Mouse (Mus musculus): ENCODE data around the gene Akp3. TPM values are rescaled to one million over a fixed set of nuclear protein-coding genes. Genes with fewer than 3 reads are reported as not detected.

The Akp3 gene
- total RNA-seq, 2 experiments from 2014 or later: not detected

GRCm38 (mm10) chr1:87153776-87154500, 29.2 kb downstream of the Akp3 start:
- DNase-seq (ENCODE audit: low spot score in 2 of 2): no peak
- intact Hi-C loops (cut with DNase I): no loop called here

GRCm38 (mm10) chr1:87154501-87155120, 29.8 kb downstream of the Akp3 start:
- DNase-seq (ENCODE audit: low spot score in 2 of 2): no peak
- intact Hi-C loops (cut with DNase I): no loop called here

GRCm38 (mm10) chr1:87155531-87156198, 30.9 kb downstream of the Akp3 start:
- intact Hi-C loops (cut with DNase I): no loop called here
- peak in 1 of 2 experiments; percentile 11 for DNase-seq (ENCODE audit: low spot score in 2 of 2)

- intact Hi-C loops (cut with DNase I): no loop called here
- DNase-seq (ENCODE audit: low spot score in 2 of 2): no peak
These were observed 31.4 kb downstream of the Akp3 start, which contains the start of gene Ecel1 for GRCm38 (mm10) chr1:87156199-87156587. Gene Ecel1 (minus strand): TSS chr1:87156521.

- intact Hi-C loops (cut with DNase I): no loop called here
- DNase-seq (ENCODE audit: low spot score in 2 of 2): no peak
These were observed 34.6 kb downstream of the Akp3 start for GRCm38 (mm10) chr1:87159396-87159795.

GRCm38 (mm10) chr1:87164164-87164795, 39.5 kb downstream of the Akp3 start:
- DNase-seq (ENCODE audit: low spot score in 2 of 2): no peak
- intact Hi-C loops (cut with DNase I): no loop called here

- DNase-seq (ENCODE audit: low spot score in 2 of 2): no peak
- intact Hi-C loops (cut with DNase I): no loop called here
These were observed 40.0 kb downstream of the Akp3 start for GRCm38 (mm10) chr1:87164796-87165184.

- DNase-seq (ENCODE audit: low spot score in 2 of 2): no peak
- intact Hi-C loops (cut with DNase I): no loop called here
These were observed 45.7 kb downstream of the Akp3 start for GRCm38 (mm10) chr1:87170458-87170857.

GRCm38 (mm10) chr1:87171312-87171711, 46.5 kb downstream of the Akp3 start:
- DNase-seq (ENCODE audit: low spot score in 2 of 2): no peak
- intact Hi-C loops (cut with DNase I): no loop called here

- intact Hi-C loops (cut with DNase I): no loop called here
- DNase-seq (ENCODE audit: low spot score in 2 of 2): peak in 1 of 2 experiments; percentile 20
These were observed 47.5 kb downstream of the Akp3 start for GRCm38 (mm10) chr1:87172316-87172715.

- intact Hi-C loops (cut with DNase I): no loop called here
- peak; percentile 54 to 55 for DNase-seq (ENCODE audit: low spot score in 2 of 2)
These were observed 49.5 kb downstream of the Akp3 start for GRCm38 (mm10) chr1:87174006-87174955.

GRCm38 (mm10) chr1:87175852-87176292, 51.1 kb downstream of the Akp3 start:
- intact Hi-C loops (cut with DNase I): no loop called here
- peak; percentile 45 to 50 for DNase-seq (ENCODE audit: low spot score in 2 of 2)

Other genes starting within 250 kb of the Akp3 start
- not detected for gene Alppl2, start 35.0 kb upstream of the Akp3 start, total RNA-seq (2021)
- not detected for gene Alpi, start 23.4 kb upstream of the Akp3 start, total RNA-seq (2021)
- 10 to 100 TPM in 1 of 2 experiments, 1 to 10 TPM in 1; 6.6 to 14.8 TPM for gene Ecel1, start 31.5 kb downstream of the Akp3 start, total RNA-seq (2021)
- 1 to 10 TPM; 2.1 to 2.4 TPM for gene Prss56, start 58.3 kb downstream of the Akp3 start, total RNA-seq (2021)
- not detected for gene Chrnd, start 65.6 kb downstream of the Akp3 start, total RNA-seq (2021)
- gene Chrng, start 79.7 kb downstream of the Akp3 start, total RNA-seq (2021): not detected
- 10 to 100 TPM; 68.0 to 69.0 TPM for gene Eif4e2, start 88.9 kb downstream of the Akp3 start, total RNA-seq (2021)
- gene Efhd1, start 139.4 kb downstream of the Akp3 start, total RNA-seq (2021): 10 to 100 TPM; 11.6 to 12.1 TPM
- gene Gigyf2, start 202.0 kb downstream of the Akp3 start, total RNA-seq (2021): 100 to 1,000 TPM; 107 to 108 TPM